Mouse (Mus musculus): Measurements from ENCODE around the gene Tor1aip1. TPM values are rescaled to one million over a fixed set of nuclear protein-coding genes. Genes with fewer than 3 reads are reported as not detected.

The Tor1aip1 gene
- 7.5 and 11.9 TPM in 2 replicates for polyA plus RNA-seq (2012; rRNA removed)

- H3K4me1 ChIP-seq (ENCODE audit: control insufficient read depth, insufficient read depth, insufficient read length, low read length) = peaks cover 3% of the 10 kb centered on the region; the same call in 1 of the 2 replicates
- peak within 1 kb of the TSS; percentile 79 for H3K4me3 ChIP-seq (ENCODE audit: low read depth, low read length)
- peak within 1 kb of the TSS; percentile 100 for H3K27ac ChIP-seq (ENCODE audit: insufficient read depth, low read depth, low read length)
- under 1% methylated on average over 59 of the region's 59 CpGs for WGBS
- TF ChIP-seq CTCF (IDR thresholded peaks at IDR 0.05; ENCODE audit: extremely low read depth, insufficient read length, insufficient replicate concordance, low read depth, low read length) (peak; percentile 74), POLR2A (IDR thresholded peaks at IDR 0.05; ENCODE audit: low read depth, low read length) (peak; percentile 58; the same call in 1 of the 2 replicates)
- peaks cover 17% of the 10 kb centered on the region for H3K36me3 ChIP-seq (ENCODE audit: control insufficient read depth, insufficient read depth, low read length)
- H3K27me3 ChIP-seq (ENCODE audit: control insufficient read depth, insufficient read depth, low read length) = no peaks in the 10 kb centered on the region
Measured at GRCm38 (mm10) chr1:156035930-156036737, at the start of gene Tor1aip1. Gene Tor1aip1, minus strand, starts transcription at chr1:156036480.

DNA sequence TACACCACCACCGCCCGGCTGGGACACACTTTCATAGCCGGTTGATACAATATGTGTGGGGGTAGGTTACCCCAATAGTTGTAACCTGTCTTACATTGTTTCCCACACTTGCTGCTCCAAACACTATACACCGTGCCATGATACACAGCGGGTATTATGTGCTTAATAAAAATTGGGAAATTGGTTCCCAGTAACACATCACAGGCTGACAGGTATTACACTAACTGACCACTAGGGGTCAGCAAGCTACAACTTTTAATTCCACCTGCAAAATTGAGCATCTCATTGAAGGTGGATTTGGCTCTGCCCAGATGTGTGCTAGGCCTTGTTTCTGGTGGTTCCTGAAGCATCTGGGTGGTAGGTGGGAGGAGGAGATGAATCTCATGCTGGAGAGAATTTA, 49.5 kb upstream of the Tor1aip1 start:
- TF ChIP-seq POLR2A (IDR thresholded peaks at IDR 0.05; ENCODE audit: low read depth, low read length) (no peak), CTCF (IDR thresholded peaks at IDR 0.05; ENCODE audit: extremely low read depth, insufficient read length, insufficient replicate concordance, low read depth, low read length) (0 out of 2 replicates have a peak, but pooled peaks have one; percentile 20)
- Histone ChIP-seq H3K36me3 (ENCODE audit: control insufficient read depth, insufficient read depth, low read length) (no peaks in the 10 kb centered on the region), H3K27me3 (ENCODE audit: control insufficient read depth, insufficient read depth, low read length) (no peaks in the 10 kb centered on the region), H3K4me1 (ENCODE audit: control insufficient read depth, insufficient read depth, insufficient read length, low read length) (no peaks in the 10 kb centered on the region), H3K27ac (ENCODE audit: insufficient read depth, low read depth, low read length) (no peak overlapping the region), H3K4me3 (ENCODE audit: low read depth, low read length) (no peak overlapping the region)
- 52% methylated on average over 5 of the region's 5 CpGs for WGBS

GRCm38 (mm10) chr1:156084603-156085002, 48.3 kb upstream of the Tor1aip1 start:
- no peaks in the 10 kb centered on the region for H3K27me3 ChIP-seq (ENCODE audit: control insufficient read depth, insufficient read depth, low read length)
- H3K36me3 ChIP-seq (ENCODE audit: control insufficient read depth, insufficient read depth, low read length) = no peaks in the 10 kb centered on the region
- no peak overlapping the region for H3K27ac ChIP-seq (ENCODE audit: insufficient read depth, low read depth, low read length)
- H3K4me3 ChIP-seq (ENCODE audit: low read depth, low read length) = no peak overlapping the region
- H3K4me1 ChIP-seq (ENCODE audit: control insufficient read depth, insufficient read depth, insufficient read length, low read length) = no peaks in the 10 kb centered on the region
- TF ChIP-seq POLR2A (IDR thresholded peaks at IDR 0.05; ENCODE audit: low read depth, low read length) = no peak
- no peak for TF ChIP-seq CTCF (IDR thresholded peaks at IDR 0.05; ENCODE audit: extremely low read depth, insufficient read length, insufficient replicate concordance, low read depth, low read length)
- 52% methylated on average over 3 of the region's 3 CpGs for WGBS

DNA sequence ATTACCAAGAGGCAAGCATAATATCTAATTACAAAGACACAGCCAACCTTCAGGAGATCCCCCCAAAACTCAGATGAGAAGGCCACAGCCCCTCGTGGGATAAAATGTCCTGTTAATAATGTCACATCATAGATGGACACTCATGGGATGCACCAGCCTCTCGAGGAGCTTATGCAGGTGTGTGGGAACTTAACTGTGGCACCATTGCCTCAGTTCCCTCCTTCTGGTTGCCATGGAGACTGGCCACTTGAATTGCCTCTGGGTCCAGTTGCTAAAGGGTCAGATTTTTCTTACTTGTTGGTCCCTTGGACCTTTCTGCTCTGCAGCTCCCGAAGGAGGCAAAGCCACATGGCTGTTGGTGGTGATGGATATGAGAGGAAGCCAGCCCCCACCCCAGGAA, 41.4 kb upstream of the Tor1aip1 start:
- WGBS = 48% methylated on average over 3 of the region's 3 CpGs
- no peaks in the 10 kb centered on the region for H3K27me3 ChIP-seq (ENCODE audit: control insufficient read depth, insufficient read depth, low read length)
- no peaks in the 10 kb centered on the region for H3K36me3 ChIP-seq (ENCODE audit: control insufficient read depth, insufficient read depth, low read length)
- no peak for TF ChIP-seq CTCF (IDR thresholded peaks at IDR 0.05; ENCODE audit: extremely low read depth, insufficient read length, insufficient replicate concordance, low read depth, low read length)
- no peak for TF ChIP-seq POLR2A (IDR thresholded peaks at IDR 0.05; ENCODE audit: low read depth, low read length)
- H3K4me1 ChIP-seq (ENCODE audit: control insufficient read depth, insufficient read depth, insufficient read length, low read length) = peaks cover 3% of the 10 kb centered on the region; the same call in 1 of the 2 replicates
- no peak overlapping the region for H3K27ac ChIP-seq (ENCODE audit: insufficient read depth, low read depth, low read length)
- H3K4me3 ChIP-seq (ENCODE audit: low read depth, low read length) = no peak overlapping the region

DNA sequence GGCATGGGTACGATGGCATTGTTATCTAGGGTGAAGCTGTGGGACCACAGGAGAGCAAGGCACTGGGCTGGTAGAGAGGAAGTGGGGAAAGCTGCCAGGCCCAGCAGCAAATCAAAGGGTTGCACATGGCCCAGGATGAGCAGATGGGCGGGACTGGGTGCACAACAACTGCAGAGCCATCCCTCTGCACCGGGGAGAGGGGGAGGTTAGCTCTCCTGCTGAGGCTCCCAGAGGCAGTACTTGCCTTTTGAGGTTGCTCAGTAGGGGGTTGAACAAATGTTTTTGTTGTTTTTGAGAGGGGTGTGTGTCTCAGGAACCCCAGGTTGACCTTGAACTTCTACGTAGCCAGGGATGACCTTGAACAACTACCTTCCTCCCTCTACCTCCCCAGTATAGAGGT, 40.2 kb upstream of the Tor1aip1 start:
- H3K36me3 ChIP-seq (ENCODE audit: control insufficient read depth, insufficient read depth, low read length) = no peaks in the 10 kb centered on the region
- H3K27ac ChIP-seq (ENCODE audit: insufficient read depth, low read depth, low read length) = no peak overlapping the region
- H3K27me3 ChIP-seq (ENCODE audit: control insufficient read depth, insufficient read depth, low read length) = no peaks in the 10 kb centered on the region
- 55% methylated on average over 4 of the region's 4 CpGs for WGBS
- H3K4me3 ChIP-seq (ENCODE audit: low read depth, low read length) = no peak overlapping the region
- TF ChIP-seq POLR2A (IDR thresholded peaks at IDR 0.05; ENCODE audit: low read depth, low read length) (no peak), CTCF (IDR thresholded peaks at IDR 0.05; ENCODE audit: extremely low read depth, insufficient read length, insufficient replicate concordance, low read depth, low read length) (no peak)
- H3K4me1 ChIP-seq (ENCODE audit: control insufficient read depth, insufficient read depth, insufficient read length, low read length) = peaks cover 3% of the 10 kb centered on the region; the same call in 1 of the 2 replicates

GRCm38 (mm10) chr1:156074575-156074974, 38.3 kb upstream of the Tor1aip1 start:
- 75% methylated on average over 8 of the region's 8 CpGs for WGBS
- H3K27ac ChIP-seq (ENCODE audit: insufficient read depth, low read depth, low read length) = no peak overlapping the region
- H3K4me3 ChIP-seq (ENCODE audit: low read depth, low read length) = no peak overlapping the region
- H3K4me1 ChIP-seq (ENCODE audit: control insufficient read depth, insufficient read depth, insufficient read length, low read length) = peaks cover 3% of the 10 kb centered on the region; the same call in 1 of the 2 replicates
- H3K36me3 ChIP-seq (ENCODE audit: control insufficient read depth, insufficient read depth, low read length) = no peaks in the 10 kb centered on the region
- no peak for TF ChIP-seq CTCF (IDR thresholded peaks at IDR 0.05; ENCODE audit: extremely low read depth, insufficient read length, insufficient replicate concordance, low read depth, low read length)
- H3K27me3 ChIP-seq (ENCODE audit: control insufficient read depth, insufficient read depth, low read length) = no peaks in the 10 kb centered on the region

DNA sequence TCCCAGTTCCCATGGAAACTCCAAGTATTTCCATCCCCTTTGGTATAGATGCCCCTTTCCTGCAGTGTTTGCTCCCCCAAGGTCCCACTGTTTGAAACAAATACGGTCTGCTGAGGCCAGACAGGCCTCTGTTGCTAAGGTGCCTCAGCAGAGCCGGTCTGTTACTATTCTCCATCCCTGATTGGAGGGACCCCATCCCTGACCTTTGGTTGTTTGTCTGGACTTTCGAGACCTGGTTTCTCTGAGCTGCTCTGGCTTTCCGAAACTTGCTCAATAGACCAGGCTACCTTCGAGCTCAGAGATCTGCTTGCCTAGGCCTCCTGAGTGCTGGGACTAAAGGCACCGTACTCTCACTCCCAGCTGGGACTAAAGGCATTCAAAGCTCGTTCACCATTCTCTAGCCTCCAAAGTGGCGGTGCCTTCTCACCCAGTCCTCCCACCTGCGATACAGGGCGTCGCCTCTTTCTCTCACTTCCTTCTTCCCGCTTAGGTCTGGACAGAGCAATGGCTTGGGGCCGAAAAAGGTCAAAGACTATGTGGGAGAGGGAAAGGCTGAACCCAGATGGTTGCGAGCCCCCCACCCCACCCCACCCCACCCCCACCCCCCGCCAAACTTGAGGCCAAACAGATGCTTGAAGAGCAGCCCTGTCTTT, 37.0 kb upstream of the Tor1aip1 start:
- no peak overlapping the region for H3K27ac ChIP-seq (ENCODE audit: insufficient read depth, low read depth, low read length)
- no peak for TF ChIP-seq POLR2A (IDR thresholded peaks at IDR 0.05; ENCODE audit: low read depth, low read length)
- no peak for TF ChIP-seq CTCF (IDR thresholded peaks at IDR 0.05; ENCODE audit: extremely low read depth, insufficient read length, insufficient replicate concordance, low read depth, low read length)

More for the DNA sequence above, 37.0 kb upstream of the Tor1aip1 start:
- WGBS = 33% methylated on average over 15 of the region's 15 CpGs
- H3K4me3 ChIP-seq (ENCODE audit: low read depth, low read length) = no peak overlapping the region
- H3K27me3 ChIP-seq (ENCODE audit: control insufficient read depth, insufficient read depth, low read length) = no peaks in the 10 kb centered on the region
- H3K36me3 ChIP-seq (ENCODE audit: control insufficient read depth, insufficient read depth, low read length) = peaks cover 3% of the 10 kb centered on the region; the same call in 1 of the 2 replicates
- peaks cover 3% of the 10 kb centered on the region; the same call in 1 of the 2 replicates for H3K4me1 ChIP-seq (ENCODE audit: control insufficient read depth, insufficient read depth, insufficient read length, low read length)
